Mouse (Mus musculus) ES-Bruce4 (cell line): ENCODE measurements around the gene 1700020D05Rik. TPM values are rescaled to one million over a fixed set of nuclear protein-coding genes. Genes with fewer than 3 reads are reported as not detected.

Source experiments
- H3K27ac ChIP-seq: 2 replicates; pipeline ENCODE4 v1.5.1; 2012; ENCODE audit warnings: low read length, inconsistent platforms; ENCODE audit not compliant: insufficient read depth
- H3K27me3 ChIP-seq: 2 replicates; pipeline ENCODE4 v1.6.1; 2012; ENCODE audit warnings: mild to moderate bottlenecking, low read length, inconsistent platforms; ENCODE audit not compliant: control insufficient read depth, poor library complexity, insufficient read depth, severe bottlenecking
- H3K36me3 ChIP-seq: 2 replicates; pipeline ENCODE4 v1.6.1; 2012; ENCODE audit warnings: inconsistent platforms, mild to moderate bottlenecking, low read length, moderate library complexity; ENCODE audit not compliant: control insufficient read depth, poor library complexity, insufficient read depth, severe bottlenecking
- H3K4me1 ChIP-seq: one replicate; pipeline ENCODE4 v1.8.1; 2011; ENCODE audit warnings: low read length; ENCODE audit not compliant: control insufficient read depth, insufficient read depth
- H3K4me3 ChIP-seq: 2 replicates; pipeline ENCODE4 v1.5.1; 2011; ENCODE audit warnings: low read depth, mild to moderate bottlenecking, low read length
- H3K9ac ChIP-seq: 2 replicates; pipeline ENCODE4 v1.6.1; 2012; ENCODE audit warnings: low read depth, mild to moderate bottlenecking, inconsistent platforms; ENCODE audit not compliant: poor library complexity, severe bottlenecking
- H3K9me3 ChIP-seq: replicated peaks from 2 replicates; pipeline ENCODE4 v1.6.1; 2012; ENCODE audit warnings: mild to moderate bottlenecking, low read length, inconsistent platforms; ENCODE audit not compliant: control insufficient read depth, poor library complexity, insufficient read depth, severe bottlenecking
- CTCF ChIP-seq: IDR thresholded peaks from one replicate; pipeline ENCODE4 v1.8.1; 2011; ENCODE audit warnings: low read depth, low read length
- EP300 ChIP-seq: IDR thresholded peaks from 2 replicates; pipeline ENCODE4 v1.6.1; 2011; ENCODE audit warnings: low read depth, low read length; ENCODE audit not compliant: insufficient read depth
- POLR2A ChIP-seq: IDR thresholded peaks from one replicate; pipeline ENCODE4 v1.8.1; 2011; ENCODE audit warnings: low read length; ENCODE audit not compliant: insufficient read depth
- polyA plus RNA-seq: library from polyadenylated mRNA; stranded (reverse); fragments of >200 nt; gene quantifications from 2 replicates; pipeline ENCODE4 v1.2.4, GENCODE M21; 2011; ENCODE audit warnings: low read depth; ENCODE audit not compliant: missing spikeins, insufficient read depth, insufficient read length

The 1700020D05Rik gene
- polyA plus RNA-seq, 1 experiment = 0.99 TPM

- H3K4me1 ChIP-seq = no peaks in the 10 kb centered on the region
- TF ChIP-seq POLR2A (no peak), CTCF (no peak)
- no peaks in the 10 kb centered on the region for H3K27me3 ChIP-seq
- no peak overlapping the region for H3K4me3 ChIP-seq
- no peak overlapping the region for H3K9ac ChIP-seq
- 0 out of 2 replicates have a peak, but pooled peaks cover 2% of the 10 kb centered on the region for H3K36me3 ChIP-seq
- no peak overlapping the region for H3K27ac ChIP-seq
- H3K9me3 ChIP-seq = no peaks in the 10 kb centered on the region
Observed at GRCm38 (mm10) chr19:5486771-5487170, 16.8 kb downstream of the 1700020D05Rik start.

- H3K27me3 ChIP-seq = no peaks in the 10 kb centered on the region
- no peak for TF ChIP-seq EP300
- TF ChIP-seq CTCF = no peak
- no peak for TF ChIP-seq POLR2A
- no peak overlapping the region for H3K9ac ChIP-seq
- H3K4me3 ChIP-seq = no peak overlapping the region
- H3K9me3 ChIP-seq = no peaks in the 10 kb centered on the region
- no peaks in the 10 kb centered on the region for H3K4me1 ChIP-seq
- H3K27ac ChIP-seq = no peak overlapping the region
- 0 out of 2 replicates have a peak, but pooled peaks cover 2% of the 10 kb centered on the region for H3K36me3 ChIP-seq
Observed at GRCm38 (mm10) chr19:5486286-5486685, 17.3 kb downstream of the 1700020D05Rik start.

- H3K36me3 ChIP-seq = 0 out of 2 replicates have a peak, but pooled peaks cover 2% of the 10 kb centered on the region
- no peaks in the 10 kb centered on the region for H3K4me1 ChIP-seq
- no peaks in the 10 kb centered on the region for H3K9me3 ChIP-seq
- H3K4me3 ChIP-seq = no peak overlapping the region
- H3K9ac ChIP-seq = no peak overlapping the region
- H3K27me3 ChIP-seq = no peaks in the 10 kb centered on the region
- H3K27ac ChIP-seq = no peak overlapping the region
- TF ChIP-seq POLR2A = no peak
- no peak for TF ChIP-seq EP300
- no peak for TF ChIP-seq CTCF
Observed at GRCm38 (mm10) chr19:5485821-5486220, 17.8 kb downstream of the 1700020D05Rik start.

DNA sequence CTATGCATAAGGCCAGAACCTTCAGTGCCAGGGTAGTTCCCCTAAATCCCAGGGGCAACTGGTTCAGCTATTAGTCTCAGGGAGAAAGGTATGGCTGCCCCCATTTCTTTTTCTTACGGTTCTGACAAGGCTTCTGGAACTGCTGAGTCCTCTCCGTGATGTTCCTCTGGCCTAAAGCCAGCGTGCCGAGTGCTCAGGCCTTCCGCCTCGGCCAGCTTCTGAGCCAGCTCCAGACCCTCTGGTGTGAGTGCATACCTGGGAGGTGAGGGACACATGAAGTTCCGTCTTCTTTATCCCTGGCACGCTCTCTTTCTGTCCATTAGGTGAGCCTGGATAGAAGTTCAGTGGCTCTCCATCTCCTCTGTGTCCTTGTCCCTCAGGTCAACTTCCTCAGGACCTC is 18.2 kb downstream of the 1700020D05Rik start:
- H3K36me3 ChIP-seq = 0 out of 2 replicates have a peak, but pooled peaks cover 2% of the 10 kb centered on the region

DNA sequence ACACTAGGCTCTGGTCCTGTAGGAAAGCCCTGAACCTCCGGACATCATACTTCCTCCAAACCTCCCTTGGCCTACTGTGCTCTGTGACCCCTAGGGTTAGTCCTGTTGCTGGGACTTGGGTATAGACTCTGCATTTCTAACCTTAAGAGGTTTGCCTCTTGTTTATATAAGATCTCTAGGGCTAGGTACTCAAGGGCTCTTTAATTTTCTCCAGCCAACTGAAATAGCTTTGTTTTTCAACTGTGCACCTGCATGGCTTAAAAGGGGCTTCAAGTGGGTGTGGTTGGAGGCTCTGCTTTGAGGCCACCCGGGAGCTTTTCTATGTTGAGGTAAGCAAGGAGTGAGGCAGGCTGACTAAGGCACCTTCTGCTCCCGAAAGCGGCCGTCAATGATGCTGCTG is 19.1 kb downstream of the 1700020D05Rik start:
- Histone ChIP-seq H3K27ac (no peak overlapping the region), H3K4me3 (no peak overlapping the region), H3K36me3 (0 out of 2 replicates have a peak, but pooled peaks cover 2% of the 10 kb centered on the region), H3K27me3 (no peaks in the 10 kb centered on the region), H3K4me1 (no peaks in the 10 kb centered on the region), H3K9me3 (no peaks in the 10 kb centered on the region), H3K9ac (no peak overlapping the region)
- no peak for TF ChIP-seq CTCF
- TF ChIP-seq POLR2A = no peak
- no peak for TF ChIP-seq EP300

More for the DNA sequence above, 18.2 kb downstream of the 1700020D05Rik start:
- Histone ChIP-seq H3K27me3 (no peaks in the 10 kb centered on the region), H3K4me3 (no peak overlapping the region), H3K4me1 (no peaks in the 10 kb centered on the region), H3K9me3 (no peaks in the 10 kb centered on the region), H3K9ac (no peak overlapping the region), H3K27ac (no peak overlapping the region)
- TF ChIP-seq POLR2A = no peak
- TF ChIP-seq EP300 = no peak
- TF ChIP-seq CTCF = no peak

- Histone ChIP-seq H3K36me3 (0 out of 2 replicates have a peak, but pooled peaks cover 2% of the 10 kb centered on the region), H3K9me3 (no peaks in the 10 kb centered on the region), H3K9ac (no peak overlapping the region), H3K27me3 (no peaks in the 10 kb centered on the region), H3K4me1 (no peaks in the 10 kb centered on the region), H3K4me3 (no peak overlapping the region), H3K27ac (no peak overlapping the region)
- TF ChIP-seq EP300 (no peak), CTCF (no peak), POLR2A (no peak)
Observed at GRCm38 (mm10) chr19:5483386-5484359, 19.9 kb downstream of the 1700020D05Rik start.
